Mouse (Mus musculus): ENCODE data around the gene Dmrta2.

GRCm38 (mm10) chr4:109963570-109964279 is 14.1 kb upstream of the Dmrta2 start:
- TF ChIP-seq EP300 (optimal IDR thresholded peaks at IDR 0.05): no peak
- TF ChIP-seq CTCF (IDR thresholded peaks at IDR 0.05; ENCODE audit: low read depth): no peak

Measured in stomach, postnatal 0 days (tissue).